In genomic region chr1:86502221-86503048, GRCm38 (mm10) we compare ENCODE assay signal across 9 mouse cellular contexts. TPM values are rescaled to one million over a fixed set of nuclear protein-coding genes. Genes with fewer than 3 reads are reported as not detected.
DNase-seq lines count a peak whose midpoint lies in the region; ATAC-seq and TF ChIP-seq lines count a peak whose summit lies in the region.
"Had no signal": no experiment of that assay in that cellular context is flagged by ENCODE, and none has a peak within 500 bp of the region (broad histone marks: within the 10 kb centered on the region; RNA-seq: fewer than 3 reads in every experiment).

No protein-coding gene starts in this region.

- H3K4me2 ChIP-seq in limb, embryonic 15.5 days, result peak overlapping the region; percentile 15

- TF ChIP-seq CTCF in thymus, adult 2 months (IDR thresholded peaks at IDR 0.05; ENCODE audit: borderline replicate concordance, control insufficient read depth, extremely low read depth, insufficient read depth, low read length, poor library complexity), result no peak

- WGBS in thymus, adult 2 months, result 22% methylated on average over 17 of the region's 17 CpGs
- 17% methylated on average over 15 of the region's 17 CpGs for WGBS in limb, embryonic 15.5 days

- H3K36me3 ChIP-seq in thymus, adult 2 months (ENCODE audit: control insufficient read depth, insufficient read depth, low read length), result no peaks in the 10 kb centered on the region
- no peaks in the 10 kb centered on the region for H3K36me3 ChIP-seq in limb, embryonic 15.5 days
- H3K36me3 ChIP-seq: G1E had no signal

- H3K9ac ChIP-seq in limb, embryonic 15.5 days, result no peak overlapping the region

- H3K27me3 ChIP-seq in thymus, adult 2 months (ENCODE audit: control insufficient read depth, insufficient read depth, low read length), result no peaks in the 10 kb centered on the region
- H3K27me3 ChIP-seq in limb, embryonic 15.5 days, result no peaks in the 10 kb centered on the region

- H3K9me3 ChIP-seq in limb, embryonic 15.5 days, result no peaks in the 10 kb centered on the region
- H3K9me3 ChIP-seq: G1E had no signal

- H3K4me3 ChIP-seq in thymus, adult 2 months (ENCODE audit: control insufficient read depth, insufficient read depth, low read length), result no peak overlapping the region
- no peak overlapping the region for H3K4me3 ChIP-seq in limb, embryonic 15.5 days

- peak; percentile 46 for DNase-seq in embryo, embryonic 10 days (ENCODE audit: low spot score)
- no peak for DNase-seq in embryo, embryonic 11 days
- no peak for DNase-seq in thymus, adult 2 months
- DNase-seq in thymus, adult 18-20 months, result no peak
- peak; percentile 55 for DNase-seq in thymus, postnatal 4 days
- DNase-seq in left cerebral cortex, adult 11 months (ENCODE audit: low spot score), result no peak

- peak overlapping the region; percentile 61 for H3K27ac ChIP-seq in thymus, adult 2 months (ENCODE audit: control insufficient read depth, insufficient read depth, low read length)
- H3K27ac ChIP-seq in limb, embryonic 15.5 days, result peak overlapping the region; percentile 99

- H3K4me1 ChIP-seq in thymus, adult 2 months (replicated peaks; ENCODE audit: control insufficient read depth, insufficient read depth, low read length), result peaks cover 46% of the 10 kb centered on the region
- H3K4me1 ChIP-seq in limb, embryonic 15.5 days, result peaks cover 73% of the 10 kb centered on the region

- TF ChIP-seq POLR2A in thymus, adult 2 months (IDR thresholded peaks at IDR 0.05; ENCODE audit: control insufficient read depth, extremely low read depth, insufficient read depth, low read length, poor library complexity), result no peak

- no peak for ATAC-seq in limb, embryonic 15.5 days (ENCODE audit: insufficient number of reproducible peaks, low FRiP score, low TSS enrichment, low read depth)
- ATAC-seq in activated CD4-positive, CD25-positive, alpha-beta regulatory T cell, adult 4 months, result no peak

RNA-seq across cellular contexts. Expression of gene Ptma, which starts 24.1 kb away (rescaled TPM):
- polyA plus RNA-seq in thymus, adult 2 months (2012; rRNA removed), result 2,341 and 3,054 TPM in 2 replicates
- polyA plus RNA-seq in limb, embryonic 15.5 days (2015; fragmentation: Nextera tagmentation; extraction: Ambion mirVana), result 1,783 and 2,088 TPM in 2 replicates
- 1,000 to 10,000 TPM; 2,967 to 3,416 TPM for polyA plus RNA-seq in activated CD4-positive, CD25-positive, alpha-beta regulatory T cell, adult 4 months (2017; shearing (Covaris generic))

Comparison
In these comparisons a context has a peak if more than half of its experiments do, and no peak if none do; other contexts are left out.
1. DNase-seq: peak in embryo, embryonic 10 days (single experiment) and thymus, postnatal 4 days (single experiment); none in embryo, embryonic 11 days (single experiment), thymus, adult 2 months (single experiment), thymus, adult 18-20 months (0 of 2) and left cerebral cortex, adult 11 months (single experiment).